Mouse (Mus musculus): Measurements from ENCODE around the gene Gm10424.
"Not testable (repeated sequence)": the region's sequence is repeated elsewhere in the genome, so short reads cannot be mapped to it uniquely, and the experiment has no call there.

Gm10424 gene

GRCm38 (mm10) chr5:95272668-95273067 lies at the start of gene Gm10424:
Gm10424 (minus strand) TSS chr5:95272768.
- DNase-seq: not testable (repeated sequence)

- not testable (repeated sequence) for DNase-seq
Measured at GRCm38 (mm10) chr5:95305611-95306010, 33.0 kb upstream of the Gm10424 start, which contains the start of gene Gm3259. Gm3259 (plus strand) TSS chr5:95305911.

All from layer of hippocampus, adult 9-11 months (tissue).